ENCODE assay signal across 16 mouse cellular contexts in the genomic region with DNA sequence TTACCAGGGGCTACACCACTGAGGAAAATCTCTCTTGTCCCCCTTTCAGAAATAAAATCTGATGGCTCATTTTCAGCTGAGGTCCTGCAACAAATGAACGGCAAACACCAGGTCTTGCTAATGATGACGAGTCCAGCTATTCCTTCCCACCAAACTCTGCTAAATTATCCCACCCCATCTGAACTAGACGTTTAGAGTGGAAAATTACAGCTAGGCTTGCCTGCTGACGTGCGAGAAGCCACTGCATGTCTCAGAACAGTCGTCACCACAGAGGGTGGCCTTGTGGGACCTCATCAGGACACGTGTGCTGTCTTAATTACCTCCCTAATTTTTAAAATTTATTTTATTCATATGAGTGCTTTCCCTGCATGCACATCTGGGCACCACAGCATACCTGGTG.
"Had no signal": no experiment of that assay in that cellular context is flagged by ENCODE, and none has a peak within 500 bp of the region (broad histone marks: within the 10 kb centered on the region; RNA-seq: fewer than 3 reads in every experiment).

No protein-coding gene starts in this region.

- H3K27ac ChIP-seq: neural tube, embryonic 13.5 days; neural tube, embryonic 15.5 days; stomach, embryonic 15.5 days; stomach, postnatal 0 days had no signal

- H3K9ac ChIP-seq: neural tube, embryonic 13.5 days; neural tube, embryonic 15.5 days; stomach, embryonic 15.5 days had no signal

- H3K4me2 ChIP-seq: neural tube, embryonic 13.5 days; neural tube, embryonic 15.5 days; stomach, embryonic 15.5 days had no signal

- H3K27me3 ChIP-seq: neural tube, embryonic 13.5 days; stomach, embryonic 15.5 days had no signal

- H3K4me3 ChIP-seq: neural tube, embryonic 13.5 days; neural tube, embryonic 15.5 days; stomach, embryonic 15.5 days had no signal

- H3K36me3 ChIP-seq: neural tube, embryonic 13.5 days; neural tube, embryonic 15.5 days had no signal

- DNase-seq: retina, postnatal 1 day; right cerebral cortex, adult 18-20 months; right cerebral cortex, postnatal 14 days; right cerebral cortex, postnatal 25 days; right cerebral cortex, postnatal 4 days; spleen, adult 18-20 months; thymus, adult 18-20 months; thymus, adult 2 months; thymus, postnatal 14 days; thymus, postnatal 25 days; thymus, postnatal 36 days; thymus, postnatal 4 days had no signal

- H3K9me3 ChIP-seq: neural tube, embryonic 13.5 days; neural tube, embryonic 15.5 days; stomach, embryonic 15.5 days had no signal
